Mouse (Mus musculus): ENCODE results near the gene Cela3a. TPM values are rescaled to one million over a fixed set of nuclear protein-coding genes. Genes with fewer than 3 reads are reported as not detected.

Gene Cela3a
- polyA plus RNA-seq, 1 experiment from 2014 or later = not detected

DNA sequence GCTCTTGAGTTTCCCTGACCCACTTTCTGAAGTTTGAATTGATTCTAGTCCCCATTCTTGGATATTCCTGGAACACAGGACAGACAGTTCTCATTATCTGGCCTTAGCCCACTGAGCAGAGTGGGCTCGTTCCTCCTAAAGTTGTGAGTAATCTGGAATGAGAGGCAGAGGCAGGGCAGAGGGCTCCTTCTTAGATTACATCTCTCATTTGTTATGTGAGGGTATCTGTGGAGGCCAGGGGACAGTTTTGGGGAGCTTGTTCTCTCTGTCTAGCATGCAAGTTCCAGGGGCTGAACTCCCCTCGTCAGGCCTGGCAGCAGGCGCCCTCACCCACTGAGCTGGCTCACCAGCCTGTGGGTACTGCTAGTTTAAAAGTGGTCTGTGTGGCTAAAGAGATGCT, 30.5 kb downstream of the Cela3a start:
- H3K27me3 ChIP-seq (ENCODE audit: control insufficient read depth, insufficient read depth, low read length) = no peaks in the 10 kb centered on the region
- no peak overlapping the region for H3K9ac ChIP-seq (ENCODE audit: low read length)
- 89% methylated on average over 3 of the region's 3 CpGs for WGBS
- H3K4me3 ChIP-seq (ENCODE audit: low read length) = no peak overlapping the region
- peaks cover 9% of the 10 kb centered on the region for H3K4me1 ChIP-seq (ENCODE audit: control insufficient read depth, insufficient read depth, low read length)
- H3K36me3 ChIP-seq (ENCODE audit: control insufficient read depth, insufficient read depth) = no peaks in the 10 kb centered on the region
- no peak for ATAC-seq (replicated peaks; ENCODE audit: extremely low read depth, insufficient read depth, low FRiP score)
- H3K4me2 ChIP-seq (ENCODE audit: low read depth, low read length) = no peak overlapping the region
- no peaks in the 10 kb centered on the region for H3K9me3 ChIP-seq (replicated peaks; ENCODE audit: control insufficient read depth, low read length)
- H3K27ac ChIP-seq (ENCODE audit: low read length) = no peak overlapping the region

DNA sequence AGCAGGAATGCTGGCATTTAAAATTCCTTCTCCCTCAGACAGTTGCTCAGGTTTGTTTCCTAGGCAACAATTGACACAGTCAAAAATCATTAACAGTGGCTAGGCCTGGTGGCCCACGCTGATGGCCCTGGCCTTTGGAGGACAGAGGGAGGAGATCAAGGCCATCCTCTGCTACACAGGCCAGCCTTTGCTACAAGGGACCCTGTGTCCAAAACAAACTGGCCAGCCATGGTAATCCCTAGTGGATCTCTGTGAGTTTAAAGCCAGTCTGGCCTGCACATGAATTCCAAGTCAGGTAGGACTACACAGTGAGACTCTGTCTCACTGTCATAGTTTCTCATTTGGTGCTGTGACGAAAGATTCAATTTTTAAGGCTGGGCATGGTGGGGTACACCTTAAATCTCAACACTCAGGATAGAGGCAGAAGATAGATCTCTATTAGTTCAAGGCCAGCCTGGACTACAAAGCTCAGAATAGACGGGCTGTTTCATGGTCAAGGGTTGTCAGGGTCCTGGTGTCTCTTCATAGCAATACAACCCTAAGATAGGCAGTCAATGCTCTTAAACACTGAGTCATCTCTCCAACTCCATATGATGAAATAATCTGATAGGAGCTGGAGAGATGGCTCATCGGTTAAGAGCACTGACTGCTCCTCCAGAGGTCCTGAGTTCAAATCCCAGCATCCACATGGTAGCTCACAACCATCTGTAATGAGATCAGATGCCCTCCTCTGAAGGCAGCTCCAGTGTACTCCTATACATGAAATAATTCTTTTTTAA, 31.9 kb downstream of the Cela3a start:
- Histone ChIP-seq H3K27ac (ENCODE audit: low read length) (no peak overlapping the region), H3K4me1 (ENCODE audit: control insufficient read depth, insufficient read depth, low read length) (peaks cover 10% of the 10 kb centered on the region), H3K4me3 (ENCODE audit: low read length) (no peak overlapping the region), H3K36me3 (ENCODE audit: control insufficient read depth, insufficient read depth) (no peaks in the 10 kb centered on the region), H3K4me2 (ENCODE audit: low read depth, low read length) (no peak overlapping the region), H3K27me3 (ENCODE audit: control insufficient read depth, insufficient read depth, low read length) (no peaks in the 10 kb centered on the region), H3K9me3 (replicated peaks; ENCODE audit: control insufficient read depth, low read length) (no peaks in the 10 kb centered on the region), H3K9ac (ENCODE audit: low read length) (no peak overlapping the region)
- ATAC-seq (replicated peaks; ENCODE audit: extremely low read depth, insufficient read depth, low FRiP score) = no peak
- WGBS = 76% methylated on average over 4 of the region's 4 CpGs

- H3K4me2 ChIP-seq (ENCODE audit: low read depth, low read length) = no peak overlapping the region
- no peak overlapping the region for H3K27ac ChIP-seq (ENCODE audit: low read length)
- no peak overlapping the region for H3K4me3 ChIP-seq (ENCODE audit: low read length)
- 43% methylated on average over 2 of the region's 2 CpGs for WGBS
- ATAC-seq (replicated peaks; ENCODE audit: extremely low read depth, insufficient read depth, low FRiP score) = no peak
- H3K4me1 ChIP-seq (ENCODE audit: control insufficient read depth, insufficient read depth, low read length) = peaks cover 10% of the 10 kb centered on the region
- no peaks in the 10 kb centered on the region for H3K9me3 ChIP-seq (replicated peaks; ENCODE audit: control insufficient read depth, low read length)
- no peak overlapping the region for H3K9ac ChIP-seq (ENCODE audit: low read length)
- H3K27me3 ChIP-seq (ENCODE audit: control insufficient read depth, insufficient read depth, low read length) = no peaks in the 10 kb centered on the region
- H3K36me3 ChIP-seq (ENCODE audit: control insufficient read depth, insufficient read depth) = no peaks in the 10 kb centered on the region
These were observed 32.8 kb downstream of the Cela3a start for GRCm38 (mm10) chr4:137376778-137377177.

DNA sequence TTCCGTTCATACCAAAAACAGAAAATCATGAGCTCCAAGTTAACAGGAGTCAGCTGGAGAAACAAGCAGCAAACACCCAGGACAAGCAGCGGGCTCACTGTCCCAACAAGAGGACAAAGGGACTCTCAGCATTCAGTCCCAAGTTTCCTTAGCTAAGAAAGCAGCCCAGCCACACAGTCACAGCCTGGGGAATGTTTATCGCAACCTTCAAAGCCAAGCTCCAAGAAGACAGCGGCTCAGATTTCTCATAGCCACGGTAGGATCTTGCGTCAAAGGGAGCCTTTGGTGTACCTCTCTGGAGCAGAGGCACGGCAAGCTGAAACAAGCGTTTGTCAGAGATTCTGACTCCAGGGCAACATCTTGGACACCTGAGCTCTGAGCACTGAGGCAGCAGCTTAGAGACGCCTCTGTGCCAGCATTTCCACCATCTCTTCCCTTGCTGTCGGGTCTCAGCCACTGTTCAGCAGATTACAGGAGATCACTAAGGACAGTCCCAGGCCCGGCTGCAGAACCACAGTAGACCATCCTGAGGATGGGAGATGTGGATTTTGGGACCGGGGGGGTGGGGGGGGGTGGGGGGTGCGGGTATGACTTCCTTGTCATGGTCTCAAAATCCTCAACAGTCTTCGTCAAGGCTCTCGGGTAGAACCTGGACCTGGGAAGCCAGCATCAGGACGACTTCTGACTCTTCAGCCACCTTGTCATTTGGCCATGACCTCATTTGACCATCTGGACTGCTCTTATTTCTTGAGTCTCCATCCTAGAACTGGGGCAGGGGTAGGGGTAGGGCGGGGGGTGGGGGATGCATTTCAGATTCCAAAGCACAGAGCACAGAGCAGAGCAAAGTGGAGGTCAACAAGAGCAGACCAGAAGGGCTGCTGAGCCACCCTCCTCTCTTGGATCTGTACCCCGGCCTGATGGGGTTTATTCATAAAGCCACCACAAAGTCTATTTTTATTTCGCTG, 34.0 kb downstream of the Cela3a start:
- Histone ChIP-seq H3K9ac (ENCODE audit: low read length) (no peak overlapping the region), H3K27ac (ENCODE audit: low read length) (0 out of 2 replicates have a peak overlapping the region, but pooled peaks have one; percentile 29), H3K4me3 (ENCODE audit: low read length) (no peak overlapping the region), H3K4me2 (ENCODE audit: low read depth, low read length) (peak overlapping the region; percentile 8; the same call in 1 of the 2 replicates), H3K27me3 (ENCODE audit: control insufficient read depth, insufficient read depth, low read length) (no peaks in the 10 kb centered on the region), H3K36me3 (ENCODE audit: control insufficient read depth, insufficient read depth) (no peaks in the 10 kb centered on the region), H3K9me3 (replicated peaks; ENCODE audit: control insufficient read depth, low read length) (no peaks in the 10 kb centered on the region), H3K4me1 (ENCODE audit: control insufficient read depth, insufficient read depth, low read length) (peaks cover 6% of the 10 kb centered on the region)
- ATAC-seq (replicated peaks; ENCODE audit: extremely low read depth, insufficient read depth, low FRiP score) = no peak
- 40% methylated on average over 19 of the region's 19 CpGs for WGBS

- Histone ChIP-seq H3K9ac (ENCODE audit: low read length) (no peak overlapping the region; the same call in 1 of the 2 replicates), H3K4me1 (ENCODE audit: control insufficient read depth, insufficient read depth, low read length) (peaks cover 13% of the 10 kb centered on the region), H3K4me3 (ENCODE audit: low read length) (no peak overlapping the region), H3K4me2 (ENCODE audit: low read depth, low read length) (no peak overlapping the region), H3K36me3 (ENCODE audit: control insufficient read depth, insufficient read depth) (no peaks in the 10 kb centered on the region), H3K27me3 (ENCODE audit: control insufficient read depth, insufficient read depth, low read length) (no peaks in the 10 kb centered on the region), H3K27ac (ENCODE audit: low read length) (no peak overlapping the region), H3K9me3 (replicated peaks; ENCODE audit: control insufficient read depth, low read length) (no peaks in the 10 kb centered on the region)
- no peak for ATAC-seq (replicated peaks; ENCODE audit: extremely low read depth, insufficient read depth, low FRiP score)
- WGBS = 51% methylated on average over 6 of the region's 6 CpGs
These were observed 35.9 kb downstream of the Cela3a start for GRCm38 (mm10) chr4:137373711-137374110.

GRCm38 (mm10) chr4:137371596-137372523, 37.7 kb downstream of the Cela3a start:
- H3K27ac ChIP-seq (ENCODE audit: low read length) = no peak overlapping the region
- H3K36me3 ChIP-seq (ENCODE audit: control insufficient read depth, insufficient read depth) = no peaks in the 10 kb centered on the region
- peak overlapping the region; percentile 14; the same call in 1 of the 2 replicates for H3K4me2 ChIP-seq (ENCODE audit: low read depth, low read length)
- 65% methylated on average over 16 of the region's 16 CpGs for WGBS
- no peak overlapping the region for H3K9ac ChIP-seq (ENCODE audit: low read length)
- H3K4me1 ChIP-seq (ENCODE audit: control insufficient read depth, insufficient read depth, low read length) = peaks cover 24% of the 10 kb centered on the region
- ATAC-seq (replicated peaks; ENCODE audit: extremely low read depth, insufficient read depth, low FRiP score) = no peak
- H3K27me3 ChIP-seq (ENCODE audit: control insufficient read depth, insufficient read depth, low read length) = no peaks in the 10 kb centered on the region
- H3K9me3 ChIP-seq (replicated peaks; ENCODE audit: control insufficient read depth, low read length) = no peaks in the 10 kb centered on the region
- no peak overlapping the region for H3K4me3 ChIP-seq (ENCODE audit: low read length)

GRCm38 (mm10) chr4:137369954-137370750, 39.4 kb downstream of the Cela3a start:
- Histone ChIP-seq H3K4me3 (ENCODE audit: low read length) (peak overlapping the region; percentile 51), H3K4me2 (ENCODE audit: low read depth, low read length) (peak overlapping the region; percentile 81), H3K27me3 (ENCODE audit: control insufficient read depth, insufficient read depth, low read length) (no peaks in the 10 kb centered on the region), H3K36me3 (ENCODE audit: control insufficient read depth, insufficient read depth) (no peaks in the 10 kb centered on the region), H3K27ac (ENCODE audit: low read length) (peak overlapping the region; percentile 26), H3K4me1 (ENCODE audit: control insufficient read depth, insufficient read depth, low read length) (peaks cover 20% of the 10 kb centered on the region), H3K9ac (ENCODE audit: low read length) (peak overlapping the region; percentile 73), H3K9me3 (replicated peaks; ENCODE audit: control insufficient read depth, low read length) (no peaks in the 10 kb centered on the region)
- 6% methylated on average over 28 of the region's 29 CpGs for WGBS
- ATAC-seq (replicated peaks; ENCODE audit: extremely low read depth, insufficient read depth, low FRiP score) = peak; percentile 80

DNA sequence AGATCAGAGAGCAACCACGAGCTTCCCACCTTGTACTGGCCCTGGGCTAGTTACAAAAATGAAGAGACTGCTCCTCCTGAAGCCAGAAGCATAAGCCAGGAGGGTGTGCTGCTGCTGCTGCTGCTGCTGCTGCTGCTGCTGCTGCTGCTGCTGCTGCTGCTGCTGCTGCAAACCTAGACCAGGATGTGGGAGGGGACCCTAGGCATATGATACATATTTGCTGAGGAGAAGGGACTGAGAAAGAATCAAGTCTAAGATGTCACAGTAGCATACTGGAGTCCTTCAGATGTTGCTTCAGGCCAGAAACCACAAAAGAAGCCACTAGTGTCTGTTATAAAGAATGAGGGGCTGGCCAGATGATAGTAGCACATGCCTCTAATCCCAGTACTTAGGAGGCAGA, 41.4 kb downstream of the Cela3a start:
- WGBS = 19% methylated on average over 1 of the region's 1 CpGs
- Histone ChIP-seq H3K27me3 (ENCODE audit: control insufficient read depth, insufficient read depth, low read length) (no peaks in the 10 kb centered on the region), H3K27ac (ENCODE audit: low read length) (peak overlapping the region; percentile 69), H3K36me3 (ENCODE audit: control insufficient read depth, insufficient read depth) (no peaks in the 10 kb centered on the region), H3K4me1 (ENCODE audit: control insufficient read depth, insufficient read depth, low read length) (peaks cover 18% of the 10 kb centered on the region), H3K4me3 (ENCODE audit: low read length) (no peak overlapping the region), H3K9ac (ENCODE audit: low read length) (no peak overlapping the region), H3K4me2 (ENCODE audit: low read depth, low read length) (peak overlapping the region; percentile 25; the same call in 1 of the 2 replicates), H3K9me3 (replicated peaks; ENCODE audit: control insufficient read depth, low read length) (no peaks in the 10 kb centered on the region)
- no peak for ATAC-seq (replicated peaks; ENCODE audit: extremely low read depth, insufficient read depth, low FRiP score)
